Mouse (Mus musculus) embryo, embryonic 9.5 days (tissue): Measurements from ENCODE around the gene Pyroxd2.
"Not testable (repeated sequence)": the region's sequence is repeated elsewhere in the genome, so short reads cannot be mapped to it uniquely, and the experiment has no call there.

Experiments used
- DNase-seq: peaks from one replicate; pipeline ENCODE4 v3.0.0-alpha.2; 2017; ENCODE audit errors: extremely low spot score

Pyroxd2 gene

DNA sequence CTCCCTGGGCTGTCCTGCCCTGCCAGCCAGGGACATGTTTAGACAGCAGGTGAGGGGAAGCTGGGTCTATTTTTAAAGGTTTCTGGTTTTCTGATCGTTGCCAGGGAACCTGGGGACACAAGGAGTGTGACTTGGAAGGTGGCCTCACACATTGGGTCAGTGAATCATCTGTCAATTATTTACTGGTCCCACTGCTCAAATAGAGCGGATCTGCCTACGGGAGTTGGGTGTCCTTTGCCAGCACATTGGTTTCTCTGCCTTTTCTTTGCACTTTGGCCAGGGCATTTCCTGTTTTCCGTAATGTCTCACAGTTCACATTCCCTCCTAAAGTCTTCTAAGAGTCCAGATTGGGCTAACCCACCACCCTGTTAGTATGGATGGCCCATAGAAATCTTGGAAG is 62.8 kb downstream of the Pyroxd2 start:
- DNase-seq, result no peak

DNA sequence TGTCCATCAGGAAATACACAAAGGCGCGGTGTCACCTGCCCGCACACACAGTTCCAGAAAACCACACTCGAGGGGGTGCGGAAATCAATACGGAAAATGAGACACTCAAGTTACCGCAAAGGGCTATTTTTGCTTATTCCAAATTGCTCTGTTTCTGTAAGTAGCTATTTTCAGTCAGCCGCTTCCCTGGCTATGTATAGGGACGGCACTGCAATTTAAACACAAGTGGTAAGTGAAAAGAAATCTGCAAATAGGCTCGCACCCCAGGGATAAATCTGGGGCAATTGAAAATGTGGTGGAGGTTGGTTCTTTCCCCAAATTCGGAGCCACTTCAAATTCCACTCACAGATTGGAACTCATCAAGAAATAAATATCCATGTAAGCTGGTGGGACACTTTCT is 63.3 kb downstream of the Pyroxd2 start:
- DNase-seq, result no peak

DNA sequence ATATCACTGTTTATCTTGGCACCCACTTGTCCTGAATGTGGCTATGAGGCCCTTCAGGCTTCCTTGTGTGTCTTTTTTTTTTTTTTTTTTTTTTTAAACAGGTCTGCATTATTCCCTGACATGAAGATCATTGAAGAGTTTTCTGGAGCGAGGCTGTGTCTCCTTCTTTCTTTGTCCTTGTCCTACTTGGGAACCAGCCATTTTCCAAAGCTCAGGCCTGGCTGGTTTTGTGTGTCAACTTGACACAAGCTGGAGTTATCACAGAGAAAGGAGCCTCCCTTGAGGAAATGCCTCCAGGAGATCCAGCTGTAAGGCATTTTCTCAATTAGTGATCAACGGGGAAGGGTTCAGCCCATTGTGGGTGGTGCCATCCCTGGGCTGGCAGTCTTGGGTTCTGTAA is 69.8 kb downstream of the Pyroxd2 start:
- DNase-seq, result not testable (repeated sequence)

DNA sequence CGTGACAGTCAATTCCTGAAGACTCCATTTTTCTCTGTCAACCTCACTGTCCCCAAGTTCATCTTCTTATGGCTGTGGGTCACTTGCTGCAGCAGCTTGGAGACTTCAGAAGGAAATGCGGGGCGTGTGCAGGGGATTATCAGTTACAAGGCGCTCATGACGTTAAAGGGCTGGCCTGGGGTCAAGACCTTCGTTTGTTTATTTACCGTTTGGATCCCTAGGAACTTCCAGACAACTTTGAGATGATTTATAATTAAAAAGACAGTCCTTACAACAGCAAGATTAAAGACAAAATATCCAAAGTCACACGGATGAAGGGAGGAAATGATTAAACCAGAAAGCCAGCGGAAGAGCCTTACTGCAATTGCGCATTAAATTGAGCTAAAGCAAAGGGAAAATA is 74.4 kb downstream of the Pyroxd2 start:
- DNase-seq, result no peak

DNA sequence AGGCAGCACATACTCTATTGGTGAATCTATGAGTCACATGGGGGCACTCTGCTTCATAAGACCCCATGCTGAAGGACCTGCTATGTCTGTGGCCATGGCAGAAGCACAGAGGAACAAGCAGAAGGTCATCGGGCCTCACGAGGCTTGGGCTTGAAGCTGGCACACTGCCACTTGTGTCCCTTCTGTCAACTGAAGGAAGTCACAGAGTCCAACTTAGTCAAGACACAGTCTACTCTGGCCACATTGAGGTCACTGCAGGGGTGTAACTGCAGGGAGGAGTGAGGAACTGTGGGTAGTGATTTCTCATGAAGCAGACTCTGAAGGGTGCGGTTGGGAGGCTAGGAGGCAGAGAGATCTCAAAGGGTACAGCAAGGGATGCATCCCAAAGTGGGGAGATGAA is 75.1 kb downstream of the Pyroxd2 start:
- no peak for DNase-seq

DNA sequence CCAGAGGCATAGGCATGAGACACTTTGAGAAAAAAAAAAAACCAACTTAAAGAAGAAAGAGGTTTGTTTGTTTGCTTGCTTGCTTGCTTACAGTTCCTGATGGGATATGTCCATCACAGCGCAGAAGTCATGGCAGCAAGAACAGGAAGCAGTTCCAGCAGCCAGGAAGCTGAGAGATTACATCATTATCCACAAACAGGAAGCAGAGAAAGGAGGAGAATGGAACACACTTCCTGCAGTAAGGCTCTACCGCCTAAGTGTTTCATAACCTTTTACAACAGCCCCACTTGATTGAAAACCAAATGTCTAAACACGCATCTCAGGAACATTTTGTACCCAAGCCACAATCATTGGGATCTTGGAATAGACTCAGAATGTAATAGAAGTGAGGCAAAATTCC is 75.6 kb downstream of the Pyroxd2 start:
- DNase-seq, result no peak
